Mouse (Mus musculus): ENCODE data around the gene Sdhb. TPM values are rescaled to one million over a fixed set of nuclear protein-coding genes. Genes with fewer than 3 reads are reported as not detected.
A peak's percentile ranks its signal among the peaks of the same experiment; 100 is the strongest.

Gene Sdhb
- total RNA-seq, 1 experiment from 2014 or later = 69.8 TPM

GRCm38 (mm10) chr4:140963941-140964597, 3.1 kb downstream of the Sdhb start:
- no peak for ATAC-seq (replicated peaks in 1 of 2; ENCODE audit: insufficient read depth in 1 of 2, low FRiP score in 2 of 2, low TSS enrichment in 1 of 2, low read depth in 1 of 2, poor library complexity in 2 of 2, severe bottlenecking in 2 of 2)

GRCm38 (mm10) chr4:140964620-140965019, 3.6 kb downstream of the Sdhb start:
- ATAC-seq (replicated peaks in 1 of 2; ENCODE audit: insufficient read depth in 1 of 2, low FRiP score in 2 of 2, low TSS enrichment in 1 of 2, low read depth in 1 of 2, poor library complexity in 2 of 2, severe bottlenecking in 2 of 2) = peak; percentile 34 to 49; a peak in 3 of 4 replicates

- ATAC-seq (replicated peaks in 1 of 2; ENCODE audit: insufficient read depth in 1 of 2, low FRiP score in 2 of 2, low TSS enrichment in 1 of 2, low read depth in 1 of 2, poor library complexity in 2 of 2, severe bottlenecking in 2 of 2) = no peak
These were observed 6.6 kb downstream of the Sdhb start for GRCm38 (mm10) chr4:140967386-140968159.

GRCm38 (mm10) chr4:140971691-140972090, 10.7 kb downstream of the Sdhb start:
- no peak for ATAC-seq (replicated peaks in 1 of 2; ENCODE audit: insufficient read depth in 1 of 2, low FRiP score in 2 of 2, low TSS enrichment in 1 of 2, low read depth in 1 of 2, poor library complexity in 2 of 2, severe bottlenecking in 2 of 2)

- ATAC-seq (replicated peaks in 1 of 2; ENCODE audit: insufficient read depth in 1 of 2, low FRiP score in 2 of 2, low TSS enrichment in 1 of 2, low read depth in 1 of 2, poor library complexity in 2 of 2, severe bottlenecking in 2 of 2) = no peak
These were observed 13.4 kb downstream of the Sdhb start for GRCm38 (mm10) chr4:140974408-140974807.

DNA sequence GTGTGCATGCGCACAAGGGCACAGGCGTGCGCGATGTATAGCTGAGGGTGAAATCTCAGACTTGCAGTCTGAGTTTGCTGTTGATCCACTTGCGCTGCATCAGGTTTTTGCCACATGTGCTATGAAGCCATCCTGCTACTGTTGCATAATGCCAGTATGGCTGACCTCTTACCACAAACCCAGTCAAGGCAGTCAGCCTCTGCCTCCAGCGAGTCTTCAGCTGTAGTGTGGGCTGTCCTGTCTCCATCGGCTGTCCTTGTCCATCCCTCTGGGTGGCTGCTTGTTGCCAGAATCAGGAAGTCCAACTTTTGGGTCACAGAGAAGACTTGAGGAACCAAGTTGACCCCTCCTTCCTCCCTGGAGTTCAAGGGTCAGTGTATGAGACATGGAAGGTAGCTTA, 14.4 kb downstream of the Sdhb start:
- ATAC-seq (replicated peaks in 1 of 2; ENCODE audit: insufficient read depth in 1 of 2, low FRiP score in 2 of 2, low TSS enrichment in 1 of 2, low read depth in 1 of 2, poor library complexity in 2 of 2, severe bottlenecking in 2 of 2) = peak in 1 of 2 experiments; percentile 13; a peak in 2 of 4 replicates

DNA sequence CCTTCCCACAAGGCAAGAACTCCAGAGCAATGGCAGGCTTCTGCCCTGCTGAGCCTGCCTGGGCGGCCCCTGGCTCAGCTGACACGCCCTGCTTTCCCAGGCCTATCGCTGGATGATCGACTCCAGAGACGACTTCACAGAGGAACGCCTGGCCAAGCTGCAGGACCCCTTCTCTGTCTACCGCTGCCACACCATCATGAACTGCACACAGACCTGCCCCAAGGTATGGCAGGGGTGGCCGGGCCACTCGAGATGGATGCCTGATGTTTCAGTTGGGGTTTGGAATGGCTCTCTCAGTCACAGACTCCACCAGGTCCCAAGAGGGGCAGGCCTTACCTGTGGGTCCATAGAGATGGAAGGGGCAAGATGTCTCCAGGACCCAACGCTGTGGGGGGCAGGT, 16.3 kb downstream of the Sdhb start:
- ATAC-seq (replicated peaks in 1 of 2; ENCODE audit: insufficient read depth in 1 of 2, low FRiP score in 2 of 2, low TSS enrichment in 1 of 2, low read depth in 1 of 2, poor library complexity in 2 of 2, severe bottlenecking in 2 of 2) = no peak

- peak; percentile 49 to 57; a peak in 3 of 4 replicates for ATAC-seq (replicated peaks in 1 of 2; ENCODE audit: insufficient read depth in 1 of 2, low FRiP score in 2 of 2, low TSS enrichment in 1 of 2, low read depth in 1 of 2, poor library complexity in 2 of 2, severe bottlenecking in 2 of 2)
These were observed 17.1 kb downstream of the Sdhb start for GRCm38 (mm10) chr4:140977886-140978692.

GRCm38 (mm10) chr4:140981605-140982004, 20.6 kb downstream of the Sdhb start:
- no peak for ATAC-seq (replicated peaks in 1 of 2; ENCODE audit: insufficient read depth in 1 of 2, low FRiP score in 2 of 2, low TSS enrichment in 1 of 2, low read depth in 1 of 2, poor library complexity in 2 of 2, severe bottlenecking in 2 of 2)

- no peak for ATAC-seq (replicated peaks in 1 of 2; ENCODE audit: insufficient read depth in 1 of 2, low FRiP score in 2 of 2, low TSS enrichment in 1 of 2, low read depth in 1 of 2, poor library complexity in 2 of 2, severe bottlenecking in 2 of 2)
These were observed 21.8 kb downstream of the Sdhb start for GRCm38 (mm10) chr4:140982808-140983207.

DNA sequence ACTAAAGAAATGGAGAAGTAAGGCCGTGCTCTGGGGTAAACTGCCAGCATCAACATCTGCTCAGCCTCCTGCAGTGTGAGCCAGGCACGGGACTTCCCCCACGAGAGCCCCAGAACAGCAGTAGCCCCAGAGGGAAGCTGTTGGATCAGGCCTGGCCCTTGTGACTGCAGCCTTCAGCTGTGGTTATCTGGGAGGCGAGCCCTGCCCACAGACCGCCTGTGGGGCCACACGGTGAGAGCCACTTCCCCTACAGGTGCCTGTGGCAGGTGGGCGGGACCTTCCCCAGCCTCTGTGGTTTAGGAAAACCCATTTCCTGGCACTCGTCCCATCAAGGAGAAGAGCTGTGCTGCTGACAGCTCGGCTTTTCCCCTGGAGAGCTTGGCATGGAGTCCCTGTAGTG, 22.4 kb downstream of the Sdhb start:
- ATAC-seq (replicated peaks in 1 of 2; ENCODE audit: insufficient read depth in 1 of 2, low FRiP score in 2 of 2, low TSS enrichment in 1 of 2, low read depth in 1 of 2, poor library complexity in 2 of 2, severe bottlenecking in 2 of 2) = peak; percentile 90 to 92

DNA sequence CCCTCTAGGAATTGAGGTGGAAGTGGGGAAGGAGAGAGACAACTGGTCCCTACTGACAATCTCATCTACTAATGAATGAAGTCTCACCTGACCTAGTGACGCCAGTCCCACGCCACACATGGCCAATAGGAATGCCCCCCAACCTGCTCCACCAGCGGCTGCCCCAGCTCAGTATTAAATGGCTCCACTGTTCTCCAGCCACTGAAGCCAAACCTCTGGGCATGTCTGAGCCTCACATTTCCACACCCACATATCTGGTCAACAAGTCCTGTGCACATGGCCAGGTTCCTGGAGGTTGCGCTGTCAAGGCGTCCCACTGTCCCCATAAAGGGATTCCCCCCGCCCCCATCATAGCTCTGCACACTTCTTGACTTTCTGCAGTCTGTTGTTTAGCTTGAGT, 23.5 kb downstream of the Sdhb start:
- ATAC-seq (replicated peaks in 1 of 2; ENCODE audit: insufficient read depth in 1 of 2, low FRiP score in 2 of 2, low TSS enrichment in 1 of 2, low read depth in 1 of 2, poor library complexity in 2 of 2, severe bottlenecking in 2 of 2) = no peak

- ATAC-seq (replicated peaks in 1 of 2; ENCODE audit: insufficient read depth in 1 of 2, low FRiP score in 2 of 2, low TSS enrichment in 1 of 2, low read depth in 1 of 2, poor library complexity in 2 of 2, severe bottlenecking in 2 of 2) = no peak; a peak in 1 of 4 replicates
These were observed 25.2 kb downstream of the Sdhb start for GRCm38 (mm10) chr4:140986024-140986710.

GRCm38 (mm10) chr4:140986711-140987395, 25.9 kb downstream of the Sdhb start, which contains the start of gene Atp13a2:
TSS of gene Atp13a2 (plus strand) at chr4:140986873.
- peak; percentile 23 to 37; a peak in 3 of 4 replicates for ATAC-seq (replicated peaks in 1 of 2; ENCODE audit: insufficient read depth in 1 of 2, low FRiP score in 2 of 2, low TSS enrichment in 1 of 2, low read depth in 1 of 2, poor library complexity in 2 of 2, severe bottlenecking in 2 of 2)

DNA sequence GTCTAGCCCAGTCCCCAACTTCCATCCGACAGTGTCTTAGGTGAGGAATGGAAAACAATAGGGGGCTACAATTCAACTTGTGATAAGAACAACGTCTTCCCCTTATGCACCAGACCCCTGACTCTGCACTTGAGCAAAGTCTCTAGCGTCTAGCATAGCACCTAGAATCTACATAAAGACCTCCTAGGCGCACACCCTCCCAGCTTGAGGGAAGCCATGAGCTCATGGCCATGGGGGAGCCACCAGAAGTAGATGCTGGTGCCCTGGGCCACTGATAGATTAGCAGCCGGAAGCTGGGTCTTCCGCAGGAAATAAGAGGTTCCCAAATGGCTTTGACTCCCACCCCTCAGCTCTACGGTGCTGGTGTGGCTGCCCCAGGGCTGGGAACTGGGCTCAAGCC, 26.5 kb downstream of the Sdhb start:
- peak; percentile 24 to 40 for ATAC-seq (replicated peaks in 1 of 2; ENCODE audit: insufficient read depth in 1 of 2, low FRiP score in 2 of 2, low TSS enrichment in 1 of 2, low read depth in 1 of 2, poor library complexity in 2 of 2, severe bottlenecking in 2 of 2)

DNA sequence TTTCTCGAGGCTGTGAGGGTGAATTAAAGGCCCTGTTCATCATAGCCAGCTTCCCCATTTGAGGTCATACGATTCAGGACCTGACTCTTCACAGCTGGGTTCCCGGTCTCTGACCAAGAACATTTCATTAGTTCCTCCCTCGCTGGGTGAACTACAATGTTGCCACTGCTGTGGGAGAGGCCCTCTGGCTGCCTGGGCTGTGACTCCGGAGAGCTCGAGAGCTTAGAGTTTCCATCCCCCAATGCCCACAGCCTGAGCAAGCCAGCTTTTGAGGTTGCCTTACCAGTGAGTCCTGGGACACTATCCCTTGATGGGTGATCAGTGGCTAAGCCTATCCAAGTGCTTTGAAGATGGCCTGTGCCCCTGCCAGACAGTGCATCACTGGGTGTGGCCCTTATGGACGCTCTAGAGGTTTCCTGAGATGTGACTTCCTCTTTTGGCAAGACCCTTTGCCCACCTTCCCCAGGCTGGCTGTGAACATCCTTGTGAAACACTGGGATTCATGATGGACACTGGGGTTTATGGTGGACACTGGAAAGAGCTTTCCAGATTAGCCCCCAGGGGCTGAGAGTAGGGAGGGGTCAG, 27.8 kb downstream of the Sdhb start:
- peak; percentile 31 to 43; a peak in 3 of 4 replicates for ATAC-seq (replicated peaks in 1 of 2; ENCODE audit: insufficient read depth in 1 of 2, low FRiP score in 2 of 2, low TSS enrichment in 1 of 2, low read depth in 1 of 2, poor library complexity in 2 of 2, severe bottlenecking in 2 of 2)

All from hematopoietic stem cell, adult 5-6 weeks (primary cell).